Mouse (Mus musculus) layer of hippocampus, postnatal 25 days (tissue): ENCODE measurements around the gene Plscr3. TPM values are rescaled to one million over a fixed set of nuclear protein-coding genes. Genes with fewer than 3 reads are reported as not detected.
A peak's percentile ranks its signal among the peaks of the same experiment; 100 is the strongest.
"Not testable (repeated sequence)": the region's sequence is repeated elsewhere in the genome, so short reads cannot be mapped to it uniquely, and the experiment has no call there.

Experiments
- DNase-seq, 2 experiments: peaks; one replicate each; pipeline ENCODE4 v3.0.0; 2022; ENCODE audit warnings: mixed read lengths in 2 of 2, low spot score in 1 of 2; ENCODE audit errors: extremely low spot score in 1 of 2
- total RNA-seq, 2 experiments: library from RNA; stranded (reverse); gene quantifications; 2 replicates each; pipeline ENCODE4 v1.2.3; 2021

The Plscr3 gene
- total RNA-seq, 2 experiments from 2014 or later: 16.5 to 19.0 TPM

GRCm38 (mm10) chr11:69858113-69858998, 12.2 kb downstream of the Plscr3 start, which contains the start of gene Tnk1:
Gene Tnk1 (minus strand): TSS chr11:69858730.
- DNase-seq: no peak

- not testable (repeated sequence) for DNase-seq
These were observed 17.6 kb downstream of the Plscr3 start for GRCm38 (mm10) chr11:69863729-69864128.

GRCm38 (mm10) chr11:69864138-69864860, 18.1 kb downstream of the Plscr3 start:
- DNase-seq: no peak

- no peak for DNase-seq
These were observed 19.4 kb downstream of the Plscr3 start for GRCm38 (mm10) chr11:69865561-69865960.

GRCm38 (mm10) chr11:69867335-69867734, 21.2 kb downstream of the Plscr3 start:
- DNase-seq: no peak

- DNase-seq: no peak
These were observed 24.3 kb downstream of the Plscr3 start for GRCm38 (mm10) chr11:69870289-69871069.

GRCm38 (mm10) chr11:69871822-69872221, 25.6 kb downstream of the Plscr3 start:
- no peak for DNase-seq

- no peak for DNase-seq
These were observed 26.3 kb downstream of the Plscr3 start for GRCm38 (mm10) chr11:69872451-69872850.

GRCm38 (mm10) chr11:69876186-69876585, 30.0 kb downstream of the Plscr3 start:
- peak in 1 of 2 experiments; percentile 30 for DNase-seq

GRCm38 (mm10) chr11:69876867-69877266, 30.7 kb downstream of the Plscr3 start:
- DNase-seq: peak; percentile 75 to 85

GRCm38 (mm10) chr11:69877878-69878277, 31.7 kb downstream of the Plscr3 start, which contains the start of gene Tmem95:
Gene Tmem95 (minus strand): TSS chr11:69878018.
- no peak for DNase-seq

GRCm38 (mm10) chr11:69878399-69878798, 32.2 kb downstream of the Plscr3 start:
- DNase-seq: no peak

GRCm38 (mm10) chr11:69878952-69879351, 32.8 kb downstream of the Plscr3 start:
- no peak for DNase-seq

- no peak for DNase-seq
These were observed 33.5 kb downstream of the Plscr3 start for GRCm38 (mm10) chr11:69879711-69880110.

- peak in 1 of 2 experiments; percentile 34 for DNase-seq
These were observed 34.3 kb downstream of the Plscr3 start for GRCm38 (mm10) chr11:69880506-69880852.

- DNase-seq: peak; percentile 49 to 56
These were observed 34.9 kb downstream of the Plscr3 start, which contains the start of gene Kctd11 for GRCm38 (mm10) chr11:69880853-69881603. Gene Kctd11 (minus strand): TSS chr11:69881406.

- no peak for DNase-seq
These were observed 35.9 kb downstream of the Plscr3 start for GRCm38 (mm10) chr11:69881787-69882670.

GRCm38 (mm10) chr11:69883066-69883465, 36.9 kb downstream of the Plscr3 start:
- DNase-seq: no peak
